Mouse (Mus musculus) olfactory bulb, adult 2 months (tissue): ENCODE results near the gene Zfp712. TPM values are rescaled to one million over a fixed set of nuclear protein-coding genes. Genes with fewer than 3 reads are reported as not detected.

Source experiments
- H3K27ac ChIP-seq: fragments of 200-500 bp; 2 replicates; pipeline ENCODE4 v1.5.1; 2012; ENCODE audit warnings: low read depth, low read length; ENCODE audit not compliant: insufficient read depth
- H3K4me1 ChIP-seq: fragments of 200-500 bp; 2 replicates; pipeline ENCODE4 v1.6.1; 2012; ENCODE audit warnings: low read length; ENCODE audit not compliant: control insufficient read depth, insufficient read depth
- H3K4me3 ChIP-seq: fragments of 200-500 bp; 2 replicates; pipeline ENCODE4 v1.5.1; 2012; ENCODE audit warnings: mild to moderate bottlenecking, low read depth, low read length, moderate library complexity; ENCODE audit not compliant: insufficient read depth
- CTCF ChIP-seq: fragments of 200-500 bp; IDR thresholded peaks from 2 replicates; pipeline ENCODE4 v1.5.1; 2012; ENCODE audit warnings: low read depth, mild to moderate bottlenecking, low read length, moderate library complexity; ENCODE audit not compliant: insufficient read depth
- POLR2A ChIP-seq: fragments of 200-500 bp; IDR thresholded peaks from 2 replicates; pipeline ENCODE4 v1.6.1; 2012; ENCODE audit warnings: mild to moderate bottlenecking, low read depth, low read length, moderate library complexity; ENCODE audit not compliant: insufficient read depth
- WGBS: fragments of 180-500 bp; shearing (Covaris S2); methylation state at CpG from one replicate; pipeline ENCODE4 v1.1.7; 2018; 5-methylcytosine and 5-hydroxymethylcytosine counted together
- polyA plus RNA-seq: library from polyadenylated mRNA; stranded (reverse); fragments of >200 nt; gene quantifications from 2 replicates; pipeline ENCODE4 v1.2.4, GENCODE M21; 2012; ENCODE audit warnings: low replicate concordance; ENCODE audit not compliant: missing spikeins, insufficient read depth, insufficient read length

Zfp712 gene
- polyA plus RNA-seq, 1 experiment = not detected

DNA sequence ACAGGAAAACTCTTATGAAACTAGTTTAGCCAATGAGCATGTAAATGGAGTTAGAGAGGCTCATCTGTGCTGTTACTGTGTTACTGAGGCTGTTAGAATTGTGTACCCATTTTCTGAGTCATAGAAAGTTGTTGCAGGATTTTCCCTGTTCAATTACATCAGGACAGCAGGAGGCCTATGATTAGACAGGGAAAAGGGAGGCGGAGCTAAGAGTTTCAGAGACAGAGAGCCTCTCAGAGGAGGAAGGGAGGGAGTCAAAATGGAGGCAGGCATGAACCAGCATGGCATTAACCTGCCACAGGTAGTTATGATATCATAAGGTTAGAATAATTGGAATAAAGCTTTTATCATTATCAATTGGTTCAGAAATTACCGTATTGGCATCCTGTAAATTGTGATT is 11.8 kb upstream of the Zfp712 start:
- 90% methylated on average over 2 of the region's 2 CpGs for WGBS
- TF ChIP-seq CTCF = no peak
- no peak for TF ChIP-seq POLR2A
- Histone ChIP-seq H3K27ac (no peak overlapping the region), H3K4me3 (no peak overlapping the region), H3K4me1 (no peaks in the 10 kb centered on the region)

DNA sequence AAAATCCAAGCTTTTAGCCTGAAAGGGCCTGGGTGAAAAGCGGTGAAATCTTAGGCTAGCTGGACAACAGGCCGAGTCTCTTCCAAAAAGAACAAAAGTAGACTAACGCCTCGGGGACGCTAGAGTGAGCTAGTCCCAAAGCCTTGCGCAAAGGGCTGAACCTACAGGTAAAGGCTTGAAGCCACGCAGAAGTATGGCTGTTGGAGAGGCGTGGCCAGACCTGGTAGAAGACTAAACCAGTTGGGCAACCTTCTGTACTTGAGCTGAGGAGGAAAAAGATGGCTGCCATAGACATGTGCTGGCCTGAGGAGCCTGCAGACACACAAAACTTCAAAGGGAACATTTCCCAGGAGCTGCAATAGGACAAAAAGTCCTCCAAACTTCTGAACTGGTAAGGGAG is 4.4 kb upstream of the Zfp712 start:
- 91% methylated on average over 8 of the region's 8 CpGs for WGBS

GRCm38 (mm10) chr13:67062427-67062826 is 1.5 kb upstream of the Zfp712 start:
- Histone ChIP-seq H3K27ac (no peak overlapping the region), H3K4me1 (no peaks in the 10 kb centered on the region; the same call in 1 of the 2 replicates), H3K4me3 (no peak overlapping the region)
- TF ChIP-seq CTCF = no peak
- TF ChIP-seq POLR2A = no peak
- WGBS = 67% methylated on average over 7 of the region's 7 CpGs

More for the DNA sequence above, 4.4 kb upstream of the Zfp712 start:
- H3K4me1 ChIP-seq = no peaks in the 10 kb centered on the region; the same call in 1 of the 2 replicates
- no peak overlapping the region for H3K4me3 ChIP-seq
- TF ChIP-seq POLR2A (no peak), CTCF (no peak)
- no peak overlapping the region for H3K27ac ChIP-seq

GRCm38 (mm10) chr13:67060161-67060785 is 697 bp downstream of the Zfp712 start:
- H3K4me1 ChIP-seq = no peaks in the 10 kb centered on the region; the same call in 1 of the 2 replicates
- no peak overlapping the region for H3K27ac ChIP-seq
- WGBS = 4% methylated on average over 12 of the region's 12 CpGs
- no peak for TF ChIP-seq CTCF
- TF ChIP-seq POLR2A = no peak
- peak overlapping the region; percentile 78 for H3K4me3 ChIP-seq

Other genes starting within 250 kb of the Zfp712 start
- gene Gm10767, start 156.3 kb downstream of the Zfp712 start, polyA plus RNA-seq = not detected in 2 replicates
- gene Zfp708, start 36.8 kb upstream of the Zfp712 start, polyA plus RNA-seq = not detected in 2 replicates
- gene Gm28557, start 47.4 kb upstream of the Zfp712 start, polyA plus RNA-seq = not detected in 2 replicates
- gene Rslcan18, start 55.1 kb upstream of the Zfp712 start, polyA plus RNA-seq = not detected in 2 replicates
- not detected in 2 replicates for gene Zfp759, start 60.5 kb upstream of the Zfp712 start, polyA plus RNA-seq
- not detected in 2 replicates for gene Rsl1, start 112.0 kb upstream of the Zfp712 start, polyA plus RNA-seq
- gene Zfp455, start 133.3 kb upstream of the Zfp712 start, polyA plus RNA-seq = not detected in 2 replicates
- gene Zfp458, start 217.3 kb upstream of the Zfp712 start, polyA plus RNA-seq = not detected in 2 replicates
- not detected in 2 replicates for gene Zfp457, start 245.3 kb upstream of the Zfp712 start, polyA plus RNA-seq